Mouse (Mus musculus) ES-Bruce4 (cell line): ENCODE results near the gene Foxc2. TPM values are rescaled to one million over a fixed set of nuclear protein-coding genes. Genes with fewer than 3 reads are reported as not detected.

Source experiments
- H3K27ac ChIP-seq: 2 replicates; pipeline ENCODE4 v1.5.1; 2012; ENCODE audit warnings: low read length, inconsistent platforms; ENCODE audit not compliant: insufficient read depth
- H3K27me3 ChIP-seq: 2 replicates; pipeline ENCODE4 v1.6.1; 2012; ENCODE audit warnings: mild to moderate bottlenecking, low read length, inconsistent platforms; ENCODE audit not compliant: control insufficient read depth, poor library complexity, insufficient read depth, severe bottlenecking
- H3K36me3 ChIP-seq: 2 replicates; pipeline ENCODE4 v1.6.1; 2012; ENCODE audit warnings: inconsistent platforms, mild to moderate bottlenecking, low read length, moderate library complexity; ENCODE audit not compliant: control insufficient read depth, poor library complexity, insufficient read depth, severe bottlenecking
- H3K4me1 ChIP-seq: one replicate; pipeline ENCODE4 v1.8.1; 2011; ENCODE audit warnings: low read length; ENCODE audit not compliant: control insufficient read depth, insufficient read depth
- H3K4me3 ChIP-seq: 2 replicates; pipeline ENCODE4 v1.5.1; 2011; ENCODE audit warnings: low read depth, mild to moderate bottlenecking, low read length
- H3K9ac ChIP-seq: 2 replicates; pipeline ENCODE4 v1.6.1; 2012; ENCODE audit warnings: low read depth, mild to moderate bottlenecking, inconsistent platforms; ENCODE audit not compliant: poor library complexity, severe bottlenecking
- H3K9me3 ChIP-seq: replicated peaks from 2 replicates; pipeline ENCODE4 v1.6.1; 2012; ENCODE audit warnings: mild to moderate bottlenecking, low read length, inconsistent platforms; ENCODE audit not compliant: control insufficient read depth, poor library complexity, insufficient read depth, severe bottlenecking
- CTCF ChIP-seq: IDR thresholded peaks from one replicate; pipeline ENCODE4 v1.8.1; 2011; ENCODE audit warnings: low read depth, low read length
- EP300 ChIP-seq: IDR thresholded peaks from 2 replicates; pipeline ENCODE4 v1.6.1; 2011; ENCODE audit warnings: low read depth, low read length; ENCODE audit not compliant: insufficient read depth
- POLR2A ChIP-seq: IDR thresholded peaks from one replicate; pipeline ENCODE4 v1.8.1; 2011; ENCODE audit warnings: low read length; ENCODE audit not compliant: insufficient read depth
- polyA plus RNA-seq: library from polyadenylated mRNA; stranded (reverse); fragments of >200 nt; gene quantifications from 2 replicates; pipeline ENCODE4 v1.2.4, GENCODE M21; 2011; ENCODE audit warnings: low read depth; ENCODE audit not compliant: missing spikeins, insufficient read depth, insufficient read length

Foxc2 gene
- polyA plus RNA-seq: not detected in 2 replicates

- Histone ChIP-seq H3K27ac (no peak within 1 kb of the TSS), H3K9ac (peak within 1 kb of the TSS; percentile 85), H3K27me3 (peaks cover 57% of the 10 kb centered on the region), H3K4me3 (peak within 1 kb of the TSS; percentile 66), H3K36me3 (no peaks in the 10 kb centered on the region), H3K9me3 (no peaks in the 10 kb centered on the region), H3K4me1 (no peaks in the 10 kb centered on the region)
- TF ChIP-seq CTCF: no peak
- no peak for TF ChIP-seq POLR2A
- no peak for TF ChIP-seq EP300
Observed at GRCm38 (mm10) chr8:121115948-121116347, at the start of gene Foxc2. Gene Foxc2 (plus strand): TSS chr8:121116171.

- Histone ChIP-seq H3K27me3 (peaks cover 24% of the 10 kb centered on the region), H3K4me3 (no peak overlapping the region), H3K4me1 (no peaks in the 10 kb centered on the region), H3K9ac (no peak overlapping the region), H3K9me3 (no peaks in the 10 kb centered on the region), H3K36me3 (no peaks in the 10 kb centered on the region), H3K27ac (no peak overlapping the region)
- TF ChIP-seq POLR2A: no peak
- no peak for TF ChIP-seq CTCF
- TF ChIP-seq EP300: no peak
Observed at GRCm38 (mm10) chr8:121071454-121071853, 44.5 kb upstream of the Foxc2 start.

DNA sequence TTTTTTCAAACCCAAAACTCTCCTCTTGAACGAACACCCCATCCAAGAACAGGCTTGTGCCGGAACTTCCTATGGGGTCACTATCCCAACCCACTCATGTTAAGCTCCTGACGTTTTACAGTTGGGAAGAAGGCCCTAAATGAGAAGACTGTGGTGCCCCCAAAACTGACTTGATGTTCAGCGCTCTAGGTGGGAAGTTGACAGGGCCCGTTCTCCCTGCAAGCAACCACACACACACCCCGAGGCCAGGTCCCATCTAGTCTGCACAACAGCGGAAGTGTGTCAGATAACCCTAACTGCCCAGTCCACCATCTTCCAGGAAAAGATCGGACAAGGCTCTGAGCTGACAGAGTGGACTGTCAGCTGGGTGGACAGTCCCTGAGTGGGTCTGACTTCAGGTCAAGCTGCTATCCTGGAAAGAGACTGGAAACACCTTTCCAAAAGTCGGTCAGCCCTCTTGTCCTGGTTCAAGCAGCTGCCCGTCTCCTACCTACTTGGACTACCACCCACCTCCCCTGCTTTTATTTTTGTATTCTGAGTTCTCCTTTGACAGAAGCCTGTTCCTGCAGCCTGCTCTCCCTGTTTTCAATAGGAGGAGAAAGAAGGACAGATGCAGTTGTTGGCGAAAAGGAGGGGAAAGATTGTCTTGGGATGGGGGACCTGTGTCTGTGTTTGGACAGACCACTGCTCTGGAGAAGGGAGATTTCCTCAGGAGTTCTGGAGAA, 43.4 kb upstream of the Foxc2 start:
- Histone ChIP-seq H3K27me3 (peaks cover 27% of the 10 kb centered on the region), H3K9ac (no peak overlapping the region), H3K9me3 (no peaks in the 10 kb centered on the region), H3K4me3 (no peak overlapping the region), H3K27ac (no peak overlapping the region), H3K4me1 (no peaks in the 10 kb centered on the region), H3K36me3 (no peaks in the 10 kb centered on the region)
- no peak for TF ChIP-seq EP300
- TF ChIP-seq CTCF: no peak
- no peak for TF ChIP-seq POLR2A

GRCm38 (mm10) chr8:121073174-121074107, 42.5 kb upstream of the Foxc2 start:
- H3K36me3 ChIP-seq: no peaks in the 10 kb centered on the region
- TF ChIP-seq CTCF: no peak
- TF ChIP-seq POLR2A: no peak
- TF ChIP-seq EP300: no peak
- no peaks in the 10 kb centered on the region for H3K4me1 ChIP-seq
- 0 out of 2 replicates have a peak overlapping the region, but pooled peaks have one; percentile 18 for H3K9ac ChIP-seq
- no peak overlapping the region for H3K27ac ChIP-seq
- H3K27me3 ChIP-seq: peaks cover 27% of the 10 kb centered on the region
- H3K9me3 ChIP-seq: no peaks in the 10 kb centered on the region
- H3K4me3 ChIP-seq: peak overlapping the region; percentile 26

DNA sequence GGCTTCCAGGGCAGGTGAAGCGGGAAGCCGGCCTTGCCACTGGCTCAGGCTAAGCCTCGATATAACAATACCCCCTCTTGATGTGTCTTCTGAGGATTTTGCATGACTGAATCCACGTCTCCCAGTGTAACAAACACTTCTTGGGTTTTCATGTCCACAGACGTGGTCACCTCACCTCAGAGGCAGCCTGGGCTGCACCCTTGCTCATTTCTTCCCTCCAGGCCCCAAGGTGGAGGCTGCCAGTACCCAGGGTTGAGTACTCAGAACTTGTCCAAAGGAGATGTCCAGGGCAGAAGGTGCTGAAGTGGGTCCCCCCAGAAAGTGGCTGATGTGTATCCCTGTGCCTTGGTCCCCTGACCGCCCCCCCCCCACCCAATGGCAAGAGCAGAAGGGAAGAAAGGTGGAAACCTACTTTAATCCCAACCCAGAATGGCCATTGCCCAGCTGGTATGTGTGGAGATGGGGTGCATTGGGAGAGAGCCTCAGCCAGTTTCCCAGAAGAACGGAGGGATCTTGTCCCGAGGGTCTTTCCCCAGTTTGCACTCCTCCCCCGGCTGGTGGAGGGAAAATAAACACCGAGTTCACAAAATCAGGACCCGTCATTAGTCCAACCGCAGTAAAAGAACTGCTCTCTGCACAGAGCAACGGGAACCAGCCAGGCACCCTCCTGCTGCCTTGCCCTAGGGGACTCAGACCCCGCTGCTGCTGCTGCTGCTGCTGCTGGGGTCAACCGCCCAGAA, 41.7 kb upstream of the Foxc2 start:
- no peaks in the 10 kb centered on the region for H3K36me3 ChIP-seq
- no peak overlapping the region for H3K27ac ChIP-seq
- H3K4me3 ChIP-seq: no peak overlapping the region

More for the DNA sequence above, 41.7 kb upstream of the Foxc2 start:
- no peaks in the 10 kb centered on the region for H3K9me3 ChIP-seq
- H3K27me3 ChIP-seq: peaks cover 29% of the 10 kb centered on the region
- no peak overlapping the region for H3K9ac ChIP-seq
- H3K4me1 ChIP-seq: no peaks in the 10 kb centered on the region
- no peak for TF ChIP-seq POLR2A
- TF ChIP-seq EP300: no peak
- TF ChIP-seq CTCF: no peak
